19 mouse cellular contexts compared by ENCODE assay signal in the genomic region with DNA sequence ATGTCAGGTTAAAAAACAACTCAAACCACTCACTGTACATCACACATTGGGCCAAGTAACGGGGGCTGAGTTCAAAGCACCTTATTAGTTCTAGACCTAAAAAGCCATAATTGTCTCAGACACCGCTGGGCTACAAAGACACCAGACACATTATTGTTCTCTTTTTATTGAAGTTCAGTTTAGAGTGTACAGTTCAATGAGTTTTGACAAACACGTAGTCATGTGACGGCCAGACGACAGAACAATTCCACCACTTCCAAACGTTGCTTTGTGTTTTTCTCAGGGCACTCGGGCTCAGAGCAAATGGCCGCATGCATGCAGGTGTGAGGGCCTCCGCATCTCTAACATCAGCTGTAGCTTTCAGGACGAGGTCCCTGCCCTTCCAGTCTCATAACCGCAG.
"Had no signal": no experiment of that assay in that cellular context is flagged by ENCODE, and none has a peak within 500 bp of the region (broad histone marks: within the 10 kb centered on the region; RNA-seq: fewer than 3 reads in every experiment).

No protein-coding gene starts in this region.

- H3K4me2 ChIP-seq: limb, embryonic 13.5 days; liver, embryonic 11.5 days; liver, embryonic 15.5 days; lung, embryonic 14.5 days; midbrain, embryonic 11.5 days; midbrain, embryonic 15.5 days; neural tube, embryonic 13.5 days had no signal

- H3K9ac ChIP-seq: limb, embryonic 13.5 days; liver, embryonic 15.5 days; lung, embryonic 14.5 days; midbrain, embryonic 15.5 days; neural tube, embryonic 13.5 days had no signal

- H3K36me3 ChIP-seq: limb, embryonic 13.5 days; liver, embryonic 15.5 days; midbrain, embryonic 15.5 days; neural tube, embryonic 13.5 days had no signal

- DNase-seq: kidney, adult 8-10 months; kidney, postnatal 4 days; lung, embryonic 14.5 days; lung, postnatal 10 days; lung, postnatal 4 days; right cerebral cortex, postnatal 4 days; spleen, adult 18-20 months; thymus, postnatal 14 days had no signal

- H3K27ac ChIP-seq: kidney, postnatal 0 days; layer of hippocampus, adult 2 months; limb, embryonic 13.5 days; liver, embryonic 15.5 days; midbrain, embryonic 15.5 days; neural tube, embryonic 13.5 days; stomach, postnatal 0 days had no signal

- H3K9me3 ChIP-seq: limb, embryonic 13.5 days; liver, embryonic 15.5 days; midbrain, embryonic 15.5 days had no signal

- ATAC-seq: intestine, postnatal 0 days; midbrain, embryonic 15.5 days had no signal

- H3K27me3 ChIP-seq: limb, embryonic 13.5 days; liver, embryonic 15.5 days; midbrain, embryonic 15.5 days had no signal

- H3K4me3 ChIP-seq: layer of hippocampus, adult 2 months; limb, embryonic 13.5 days; liver, embryonic 15.5 days; megakaryocyte, embryonic 14.5 days; midbrain, embryonic 15.5 days; neural tube, embryonic 13.5 days had no signal
